Mouse (Mus musculus) megakaryocyte progenitor cell, adult 5-6 weeks (primary cell): ENCODE results near the gene Dock11. TPM values are rescaled to one million over a fixed set of nuclear protein-coding genes. Genes with fewer than 3 reads are reported as not detected.

Source experiments
- ATAC-seq: replicated peaks from 2 replicates; pipeline ENCODE4 v1.8.0; 2016; ENCODE audit warnings: mild to moderate bottlenecking, moderate TSS enrichment, inconsistent platforms; ENCODE audit not compliant: poor library complexity
- total RNA-seq, 2 experiments: library from RNA; stranded (forward) in 1 of 2; stranded (reverse) in 1 of 2; fragments of 157-497, 149-512 nt in 1 of 2; fragments of 200-1000 nt in 1 of 2; gene quantifications; 2 replicates each; pipeline versions ENCODE4 v1.2.3 to v1.2.4; 2015 to 2017

Gene Dock11
- total RNA-seq (2015) (116 and 118 TPM in 2 replicates), total RNA-seq (2017) (81.5 and 95.3 TPM in 2 replicates)

DNA sequence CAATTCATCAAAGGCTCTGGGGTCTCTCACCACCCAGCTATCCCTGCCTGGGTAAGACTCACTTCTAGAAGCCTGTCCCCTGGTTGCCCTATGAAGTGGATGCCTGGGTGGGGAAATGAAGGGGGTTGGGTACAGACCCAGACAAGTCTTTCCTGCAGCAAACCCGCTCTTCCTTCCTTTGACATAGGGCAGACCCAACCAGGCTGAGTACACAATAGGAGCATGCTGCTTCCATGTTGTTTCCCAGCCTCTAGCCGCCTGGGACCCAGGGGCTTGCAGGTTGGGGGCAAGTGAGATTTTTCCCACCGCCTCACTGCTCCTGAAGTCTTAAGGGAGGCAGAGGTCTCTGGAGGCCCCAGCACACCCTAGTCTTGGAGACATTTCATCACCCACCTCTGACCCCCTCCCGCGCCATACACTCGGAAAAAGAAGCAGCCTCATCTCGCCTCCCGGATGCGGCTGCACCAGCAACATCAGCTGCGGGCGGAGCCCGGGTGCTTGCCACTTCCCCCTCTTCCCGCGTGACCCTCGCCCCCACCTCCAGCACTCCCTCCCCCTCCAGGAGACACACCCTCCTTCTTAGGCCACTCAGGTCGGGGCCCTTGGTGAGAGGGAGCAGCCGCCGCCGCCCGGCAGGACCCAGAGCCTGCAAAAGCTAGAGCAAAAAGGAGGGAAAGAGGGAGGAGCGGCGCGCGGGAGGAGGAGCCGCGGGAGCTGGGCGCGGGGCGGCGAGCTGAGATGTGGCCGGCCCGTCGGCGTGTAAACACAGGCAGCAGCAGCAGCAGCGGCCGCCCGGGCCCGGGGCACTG, at the start of gene Dock11:
Dock11 (plus strand) TSS at position 746 of the 809 bp plus-strand sequence.
- peak; percentile 91 for ATAC-seq

DNA sequence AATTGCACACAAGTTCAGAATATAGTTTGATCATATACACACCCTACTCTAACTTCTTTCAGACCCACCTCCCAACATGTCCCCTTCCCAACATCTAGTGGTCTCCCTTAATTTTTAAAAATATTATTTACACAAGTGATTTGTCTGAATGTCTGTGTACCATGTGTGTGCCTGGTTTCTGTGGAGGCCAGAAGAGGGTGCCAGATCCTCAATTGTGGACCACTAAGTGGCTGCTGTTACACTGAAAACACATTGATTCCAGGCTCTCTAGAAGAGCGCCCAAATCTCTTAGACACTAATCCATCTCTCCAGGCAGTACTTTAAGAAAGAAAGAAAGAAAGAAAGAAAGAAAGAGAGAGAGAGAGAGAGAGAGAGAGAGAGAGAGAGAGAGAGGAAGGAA, 8.9 kb upstream of the Dock11 start:
- ATAC-seq = peak; percentile 63; the same call in 1 of the 2 replicates

DNA sequence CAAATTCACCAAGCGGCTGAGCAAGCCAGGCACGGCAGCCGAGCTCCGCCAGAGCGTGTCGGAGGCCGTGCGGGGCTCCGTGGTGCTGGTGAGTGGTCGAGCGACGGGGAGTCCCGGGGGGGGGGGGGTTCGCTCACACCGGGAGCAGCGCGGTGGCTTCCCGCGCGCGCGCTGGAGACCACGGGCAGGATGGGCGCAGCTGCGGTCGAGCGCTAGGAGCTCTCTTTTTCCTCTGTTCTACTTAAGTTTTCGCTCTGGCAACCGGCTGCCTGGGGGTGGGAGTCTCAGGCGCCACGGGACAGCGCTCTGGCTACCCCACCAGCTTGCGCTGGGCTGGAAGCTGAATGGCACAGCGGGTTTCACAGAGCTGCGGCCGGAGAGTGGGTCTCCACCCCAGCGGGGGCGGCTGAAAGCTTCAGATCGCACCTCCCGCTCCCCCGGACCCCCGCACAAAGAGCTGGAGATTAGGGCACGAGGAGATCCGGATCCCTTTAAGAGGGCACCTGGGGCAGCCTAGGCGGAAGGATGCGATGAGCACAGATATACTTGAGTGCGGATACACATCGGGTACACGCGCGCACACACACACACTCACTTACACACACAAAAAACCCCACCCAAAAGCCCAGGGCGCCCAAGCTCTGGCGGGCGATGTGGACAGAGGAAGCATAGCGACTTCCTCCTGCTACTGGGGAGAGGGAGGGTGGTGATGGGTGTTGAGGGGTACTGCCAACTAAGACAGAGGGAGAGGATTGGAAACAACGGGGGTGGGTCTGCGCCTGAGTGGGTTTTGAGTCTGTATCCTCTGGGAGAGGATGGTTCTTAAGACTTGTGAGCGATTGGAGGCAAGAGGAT, 540 bp downstream of the Dock11 start:
- ATAC-seq = peak; percentile 59

DNA sequence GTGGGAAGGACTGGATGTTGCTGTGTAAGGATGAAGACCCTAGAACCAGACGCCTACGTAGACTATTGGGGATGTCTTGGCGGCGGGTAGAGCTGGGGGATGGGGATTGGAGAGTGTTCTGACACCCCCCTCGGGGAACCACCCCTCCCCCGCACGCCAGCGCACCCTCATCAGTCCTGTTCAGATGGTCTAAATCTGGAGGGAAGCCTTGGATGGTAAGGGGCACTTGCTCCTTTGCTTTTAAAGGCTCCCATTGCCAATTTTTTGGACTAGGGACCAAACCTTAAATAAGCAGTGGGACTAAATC, 1.1 kb downstream of the Dock11 start:
- ATAC-seq = no peak

GRCm38 (mm10) chrX:35891534-35892125, 3.0 kb downstream of the Dock11 start:
- no peak for ATAC-seq

GRCm38 (mm10) chrX:35892377-35892776, 3.7 kb downstream of the Dock11 start:
- no peak for ATAC-seq

DNA sequence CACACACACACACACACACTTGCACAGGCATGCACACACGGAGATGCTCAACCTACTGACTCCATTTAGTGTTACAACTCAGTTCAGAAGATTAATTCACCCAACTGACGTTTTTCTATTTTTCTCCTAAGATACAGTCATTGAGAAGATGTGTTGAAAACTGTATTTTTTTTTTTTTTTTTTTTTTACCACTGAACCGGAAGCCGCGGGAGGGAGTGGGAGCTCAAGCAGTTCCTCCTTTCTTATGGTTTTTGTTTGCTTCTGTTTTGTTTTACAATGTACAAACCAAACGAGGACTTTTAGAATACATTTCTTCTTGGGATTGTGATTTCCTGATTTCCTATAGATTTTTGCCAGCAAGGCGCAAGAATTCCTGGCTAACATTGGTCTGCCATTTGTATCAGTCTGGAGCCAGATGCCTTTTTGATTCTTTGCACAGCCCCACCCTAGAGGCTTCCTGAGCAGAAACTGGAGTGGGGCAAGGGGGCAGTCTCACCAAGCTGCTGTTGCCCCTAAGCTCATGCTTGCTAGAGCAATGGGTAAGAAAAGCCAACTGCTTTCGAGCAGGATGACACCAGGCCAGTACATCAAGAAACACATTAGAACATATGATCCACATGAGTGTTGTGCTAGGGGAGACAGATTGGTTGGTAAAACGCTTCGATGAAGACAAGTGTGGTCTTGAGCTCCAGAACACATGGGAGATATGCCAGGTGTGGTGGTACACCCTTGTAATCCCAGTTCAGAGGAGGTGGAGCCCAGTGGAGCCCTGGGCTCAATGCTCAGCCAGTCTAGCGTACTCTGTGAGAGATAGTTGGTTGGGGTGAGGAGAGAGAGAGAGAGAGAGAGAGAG, 9.2 kb downstream of the Dock11 start:
- peak; percentile 68 for ATAC-seq

DNA sequence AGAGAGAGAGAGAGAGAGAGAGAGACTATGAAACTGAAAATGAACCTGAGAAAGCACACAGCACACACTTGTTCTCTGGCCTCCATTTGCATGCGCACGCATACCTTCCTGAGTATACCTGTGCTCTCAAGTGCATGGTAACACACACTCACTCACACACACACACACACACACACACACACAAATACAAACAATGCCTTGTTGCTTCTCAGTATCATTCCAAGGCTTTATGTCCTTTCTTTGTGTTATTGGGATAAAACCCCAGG, 9.8 kb downstream of the Dock11 start:
- ATAC-seq = no peak

DNA sequence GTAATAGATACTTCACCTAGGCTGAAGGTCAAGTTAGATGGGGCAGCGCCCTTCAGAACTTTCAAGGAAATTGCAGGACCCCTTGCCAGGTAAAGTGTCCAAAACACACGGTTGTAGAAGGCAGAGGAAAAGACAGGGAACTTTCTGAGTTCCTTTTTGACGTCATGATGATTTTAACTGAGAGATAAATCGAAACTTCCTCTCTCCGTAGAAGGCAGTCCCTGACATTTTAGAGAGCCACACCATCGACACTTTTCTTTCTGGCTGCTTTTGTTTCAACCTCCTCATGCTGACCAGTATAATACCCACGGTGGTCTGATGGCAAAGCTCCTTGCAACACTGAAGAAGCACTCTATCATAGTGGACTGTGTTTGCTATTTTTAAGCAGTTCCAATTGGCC, 15.7 kb downstream of the Dock11 start:
- no peak for ATAC-seq

- ATAC-seq = no peak
Observed at GRCm38 (mm10) chrX:35906696-35907330, 18.2 kb downstream of the Dock11 start.

GRCm38 (mm10) chrX:35919558-35919957, 30.9 kb downstream of the Dock11 start:
- ATAC-seq = no peak

- ATAC-seq = no peak
Observed at GRCm38 (mm10) chrX:35920096-35920607, 31.5 kb downstream of the Dock11 start.

GRCm38 (mm10) chrX:35921922-35922321, 33.3 kb downstream of the Dock11 start:
- 0 out of 2 replicates have a peak, but pooled peaks have one; percentile 9 for ATAC-seq

- ATAC-seq = peak; percentile 46; the same call in 1 of the 2 replicates
Observed at GRCm38 (mm10) chrX:35924705-35925264, 36.2 kb downstream of the Dock11 start.

GRCm38 (mm10) chrX:35930094-35930933, 41.7 kb downstream of the Dock11 start:
- peak; percentile 65 for ATAC-seq

GRCm38 (mm10) chrX:35930934-35931406, 42.3 kb downstream of the Dock11 start:
- peak; percentile 60 for ATAC-seq

GRCm38 (mm10) chrX:35931945-35932344, 43.3 kb downstream of the Dock11 start:
- ATAC-seq = no peak

GRCm38 (mm10) chrX:35932952-35933351, 44.3 kb downstream of the Dock11 start:
- ATAC-seq = no peak

DNA sequence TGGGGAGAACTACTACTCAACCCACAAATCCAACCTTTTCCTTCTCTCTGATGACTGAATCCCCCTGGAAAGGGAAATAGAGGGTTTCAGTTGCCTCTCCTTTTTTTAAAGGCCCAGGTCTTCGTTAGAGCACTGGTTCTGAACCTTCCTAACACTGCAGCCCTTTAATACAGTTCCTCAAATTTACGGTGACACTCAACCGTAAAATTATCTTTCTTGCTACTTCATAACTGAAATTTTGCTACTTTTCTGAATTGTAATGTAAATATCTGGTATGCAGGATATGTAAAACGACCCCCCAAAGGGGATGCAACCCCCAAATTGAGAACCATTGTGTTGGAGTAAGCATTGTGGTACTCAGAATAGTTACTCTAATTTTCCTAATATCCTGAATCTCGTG, 49.5 kb downstream of the Dock11 start:
- ATAC-seq = no peak
